Mouse (Mus musculus): ENCODE data around the gene Mogat2. TPM values are rescaled to one million over a fixed set of nuclear protein-coding genes. Genes with fewer than 3 reads are reported as not detected.

Mogat2 gene
- polyA plus RNA-seq, 1 experiment from 2014 or later, result 24.9 TPM

DNA sequence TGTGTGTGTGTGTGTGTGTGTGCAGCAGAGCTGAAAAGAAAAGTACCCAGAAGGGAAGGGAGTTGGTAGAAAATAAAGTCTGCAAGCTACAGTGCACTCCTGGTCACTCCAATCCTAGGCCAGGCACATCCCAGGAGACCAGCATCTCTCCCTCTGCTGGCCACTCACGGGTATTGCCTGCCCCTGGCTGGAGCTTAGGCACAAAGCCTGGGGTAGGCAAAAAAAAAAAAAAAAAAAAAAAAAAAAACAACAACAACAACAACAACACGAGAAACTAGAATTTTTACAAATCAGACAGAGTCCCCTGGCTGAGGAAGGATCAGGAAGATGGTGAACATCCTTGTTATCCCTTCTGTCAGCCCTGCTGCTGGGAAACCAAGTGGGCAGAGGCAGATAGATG, 9.0 kb downstream of the Mogat2 start:
- no peak overlapping the region for H3K4me2 ChIP-seq (ENCODE audit: low read depth, low read length)
- H3K4me3 ChIP-seq (ENCODE audit: low read depth, low read length), result no peak overlapping the region
- no peak overlapping the region for H3K9ac ChIP-seq (ENCODE audit: low read depth, low read length)
- WGBS (ENCODE audit: insufficient replicate concordance), result 0% methylated on average over 2 of the region's 2 CpGs
- H3K27me3 ChIP-seq (ENCODE audit: control insufficient read depth, insufficient read depth, low read depth, low read length), result no peaks in the 10 kb centered on the region
- H3K27ac ChIP-seq (ENCODE audit: low read length), result peak overlapping the region; percentile 21; the same call in 1 of the 2 replicates
- H3K4me1 ChIP-seq (ENCODE audit: control insufficient read depth, low read depth, low read length), result peaks cover 16% of the 10 kb centered on the region
- no peaks in the 10 kb centered on the region for H3K36me3 ChIP-seq (ENCODE audit: control insufficient read depth, insufficient read depth)
- H3K9me3 ChIP-seq (replicated peaks; ENCODE audit: control insufficient read depth, low read length), result no peaks in the 10 kb centered on the region
- peak; percentile 48 for ATAC-seq (ENCODE audit: low read depth)

DNA sequence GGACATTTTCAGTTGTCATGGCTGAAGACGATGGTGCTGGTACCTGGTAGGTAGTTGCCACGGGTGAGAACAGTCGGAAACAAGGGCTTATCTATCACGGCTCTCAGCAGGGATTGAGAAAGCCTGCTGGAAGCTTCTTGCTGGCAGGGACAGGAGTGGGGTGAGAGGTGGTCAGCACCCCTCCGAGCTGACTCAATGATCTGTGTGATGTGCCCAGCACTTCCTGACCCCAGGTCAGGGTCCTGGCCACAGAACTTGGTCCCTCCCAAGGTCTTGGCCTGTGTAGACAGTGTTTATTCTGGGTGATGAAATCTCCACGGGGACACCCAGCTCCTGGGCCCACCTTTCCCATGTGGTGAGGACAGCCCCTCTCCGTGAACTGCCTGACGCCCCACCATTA, 9.6 kb downstream of the Mogat2 start:
- 53% methylated on average over 8 of the region's 8 CpGs for WGBS (ENCODE audit: insufficient replicate concordance)
- Histone ChIP-seq H3K4me3 (ENCODE audit: low read depth, low read length) (no peak overlapping the region), H3K9ac (ENCODE audit: low read depth, low read length) (no peak overlapping the region), H3K4me1 (ENCODE audit: control insufficient read depth, low read depth, low read length) (peaks cover 16% of the 10 kb centered on the region), H3K4me2 (ENCODE audit: low read depth, low read length) (no peak overlapping the region), H3K27me3 (ENCODE audit: control insufficient read depth, insufficient read depth, low read depth, low read length) (no peaks in the 10 kb centered on the region), H3K9me3 (replicated peaks; ENCODE audit: control insufficient read depth, low read length) (no peaks in the 10 kb centered on the region), H3K27ac (ENCODE audit: low read length) (peak overlapping the region; percentile 21), H3K36me3 (ENCODE audit: control insufficient read depth, insufficient read depth) (no peaks in the 10 kb centered on the region)
- ATAC-seq (ENCODE audit: low read depth), result peak; percentile 67

DNA sequence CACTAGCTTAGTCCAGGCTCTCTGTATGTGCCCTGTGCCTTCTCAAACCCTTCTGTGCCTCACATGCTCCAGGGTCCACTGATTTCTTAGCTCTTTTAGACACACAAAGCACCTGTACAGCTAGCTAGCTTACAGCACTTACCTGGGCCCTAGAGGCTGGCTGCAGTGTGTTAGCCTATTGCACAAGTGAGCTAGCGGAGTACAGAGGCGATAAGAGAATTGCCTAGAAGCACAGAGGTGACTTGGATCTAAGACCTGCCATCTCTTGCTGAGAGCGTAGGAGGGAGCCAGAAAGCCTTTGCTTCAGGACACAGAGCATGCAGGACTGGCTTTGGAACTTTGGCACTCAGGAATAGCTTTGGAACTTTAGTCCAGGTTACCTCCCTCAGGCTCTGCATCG, 11.2 kb downstream of the Mogat2 start:
- H3K4me3 ChIP-seq (ENCODE audit: low read depth, low read length), result no peak overlapping the region
- H3K9me3 ChIP-seq (replicated peaks; ENCODE audit: control insufficient read depth, low read length), result no peaks in the 10 kb centered on the region
- WGBS (ENCODE audit: insufficient replicate concordance), result 66% methylated on average over 4 of the region's 4 CpGs
- ATAC-seq (ENCODE audit: low read depth), result no peak; the same call in 1 of the 2 replicates
- no peaks in the 10 kb centered on the region for H3K36me3 ChIP-seq (ENCODE audit: control insufficient read depth, insufficient read depth)
- H3K27ac ChIP-seq (ENCODE audit: low read length), result peak overlapping the region; percentile 10; the same call in 1 of the 2 replicates
- H3K27me3 ChIP-seq (ENCODE audit: control insufficient read depth, insufficient read depth, low read depth, low read length), result no peaks in the 10 kb centered on the region
- no peak overlapping the region for H3K9ac ChIP-seq (ENCODE audit: low read depth, low read length)
- peaks cover 16% of the 10 kb centered on the region for H3K4me1 ChIP-seq (ENCODE audit: control insufficient read depth, low read depth, low read length)
- H3K4me2 ChIP-seq (ENCODE audit: low read depth, low read length), result no peak overlapping the region

- no peak overlapping the region for H3K27ac ChIP-seq (ENCODE audit: low read length)
- no peak overlapping the region for H3K9ac ChIP-seq (ENCODE audit: low read depth, low read length)
- no peak overlapping the region for H3K4me3 ChIP-seq (ENCODE audit: low read depth, low read length)
- no peaks in the 10 kb centered on the region for H3K27me3 ChIP-seq (ENCODE audit: control insufficient read depth, insufficient read depth, low read depth, low read length)
- no peak overlapping the region for H3K4me2 ChIP-seq (ENCODE audit: low read depth, low read length)
- no peaks in the 10 kb centered on the region for H3K9me3 ChIP-seq (replicated peaks; ENCODE audit: control insufficient read depth, low read length)
- no peak for ATAC-seq (ENCODE audit: low read depth)
- no peaks in the 10 kb centered on the region for H3K36me3 ChIP-seq (ENCODE audit: control insufficient read depth, insufficient read depth)
- 69% methylated on average over 10 of the region's 10 CpGs for whole genome bisulfite sequencing (ENCODE audit: insufficient replicate concordance)
- peaks cover 16% of the 10 kb centered on the region for H3K4me1 ChIP-seq (ENCODE audit: control insufficient read depth, low read depth, low read length)
Observed at GRCm38 (mm10) chr7:99226662-99227061, 11.8 kb downstream of the Mogat2 start.

- H3K4me1 ChIP-seq (ENCODE audit: control insufficient read depth, low read depth, low read length), result peaks cover 16% of the 10 kb centered on the region
- peak overlapping the region; percentile 82 for H3K27ac ChIP-seq (ENCODE audit: low read length)
- no peaks in the 10 kb centered on the region for H3K27me3 ChIP-seq (ENCODE audit: control insufficient read depth, insufficient read depth, low read depth, low read length)
- H3K9me3 ChIP-seq (replicated peaks; ENCODE audit: control insufficient read depth, low read length), result no peaks in the 10 kb centered on the region
- no peaks in the 10 kb centered on the region for H3K36me3 ChIP-seq (ENCODE audit: control insufficient read depth, insufficient read depth)
- H3K4me3 ChIP-seq (ENCODE audit: low read depth, low read length), result no peak overlapping the region
- H3K4me2 ChIP-seq (ENCODE audit: low read depth, low read length), result no peak overlapping the region
- no peak overlapping the region for H3K9ac ChIP-seq (ENCODE audit: low read depth, low read length)
- 51% methylated on average over 6 of the region's 6 CpGs for WGBS (ENCODE audit: insufficient replicate concordance)
- ATAC-seq (ENCODE audit: low read depth), result peak; percentile 58
Observed at GRCm38 (mm10) chr7:99225421-99225820, 13.0 kb downstream of the Mogat2 start.

DNA sequence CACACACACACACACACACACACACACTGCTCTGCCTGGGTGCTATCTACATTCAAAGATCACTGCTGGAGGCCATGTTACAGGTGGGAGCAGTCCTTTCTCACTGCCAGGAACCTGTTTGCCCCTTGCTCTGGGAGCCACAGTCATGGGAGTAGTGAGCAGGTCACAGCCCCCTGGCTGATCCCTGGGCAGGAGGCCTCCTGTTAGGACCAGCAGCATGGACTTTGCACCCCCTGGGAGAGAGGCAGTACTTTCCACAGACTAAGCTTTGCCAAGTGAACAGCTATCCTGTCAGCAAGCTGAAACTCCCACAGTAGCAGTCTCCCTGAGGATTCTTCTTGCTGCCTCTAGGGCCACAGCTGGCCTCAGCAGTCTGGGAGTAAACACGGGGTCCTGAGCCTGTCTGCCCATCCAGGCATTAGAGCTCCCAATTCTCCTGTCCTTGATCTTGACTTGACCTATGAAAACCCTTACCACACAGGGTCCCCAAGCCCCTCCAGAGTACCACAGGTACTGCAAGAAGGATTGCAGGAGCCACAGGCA, 13.7 kb downstream of the Mogat2 start:
- Histone ChIP-seq H3K4me3 (ENCODE audit: low read depth, low read length) (no peak overlapping the region), H3K27me3 (ENCODE audit: control insufficient read depth, insufficient read depth, low read depth, low read length) (no peaks in the 10 kb centered on the region), H3K4me1 (ENCODE audit: control insufficient read depth, low read depth, low read length) (peaks cover 16% of the 10 kb centered on the region), H3K9ac (ENCODE audit: low read depth, low read length) (no peak overlapping the region), H3K36me3 (ENCODE audit: control insufficient read depth, insufficient read depth) (no peaks in the 10 kb centered on the region), H3K4me2 (ENCODE audit: low read depth, low read length) (no peak overlapping the region), H3K9me3 (replicated peaks; ENCODE audit: control insufficient read depth, low read length) (no peaks in the 10 kb centered on the region), H3K27ac (ENCODE audit: low read length) (peak overlapping the region; percentile 82)
- ATAC-seq (ENCODE audit: low read depth), result peak; percentile 81
- 40% methylated on average over 1 of the region's 1 CpGs for WGBS (ENCODE audit: insufficient replicate concordance)

- H3K9ac ChIP-seq (ENCODE audit: low read depth, low read length), result no peak overlapping the region
- no peak for ATAC-seq (ENCODE audit: low read depth)
- no peaks in the 10 kb centered on the region for H3K27me3 ChIP-seq (ENCODE audit: control insufficient read depth, insufficient read depth, low read depth, low read length)
- no peaks in the 10 kb centered on the region for H3K9me3 ChIP-seq (replicated peaks; ENCODE audit: control insufficient read depth, low read length)
- H3K4me1 ChIP-seq (ENCODE audit: control insufficient read depth, low read depth, low read length), result peaks cover 16% of the 10 kb centered on the region
- peak overlapping the region; percentile 82 for H3K27ac ChIP-seq (ENCODE audit: low read length)
- no peaks in the 10 kb centered on the region for H3K36me3 ChIP-seq (ENCODE audit: control insufficient read depth, insufficient read depth)
- H3K4me3 ChIP-seq (ENCODE audit: low read depth, low read length), result no peak overlapping the region
- no peak overlapping the region for H3K4me2 ChIP-seq (ENCODE audit: low read depth, low read length)
- WGBS (ENCODE audit: insufficient replicate concordance), result 49% methylated on average over 7 of the region's 7 CpGs
Observed at GRCm38 (mm10) chr7:99224225-99224624, 14.2 kb downstream of the Mogat2 start.

GRCm38 (mm10) chr7:99217338-99218074, 20.9 kb downstream of the Mogat2 start:
- peak; percentile 80 for ATAC-seq (ENCODE audit: low read depth)
- no peak overlapping the region for H3K4me2 ChIP-seq (ENCODE audit: low read depth, low read length)
- no peak overlapping the region for H3K27ac ChIP-seq (ENCODE audit: low read length)
- H3K9me3 ChIP-seq (replicated peaks; ENCODE audit: control insufficient read depth, low read length), result no peaks in the 10 kb centered on the region
- H3K4me1 ChIP-seq (ENCODE audit: control insufficient read depth, low read depth, low read length), result peaks cover 2% of the 10 kb centered on the region
- WGBS (ENCODE audit: insufficient replicate concordance), result 54% methylated on average over 3 of the region's 3 CpGs
- no peaks in the 10 kb centered on the region for H3K27me3 ChIP-seq (ENCODE audit: control insufficient read depth, insufficient read depth, low read depth, low read length)
- no peaks in the 10 kb centered on the region for H3K36me3 ChIP-seq (ENCODE audit: control insufficient read depth, insufficient read depth)
- H3K4me3 ChIP-seq (ENCODE audit: low read depth, low read length), result no peak overlapping the region
- H3K9ac ChIP-seq (ENCODE audit: low read depth, low read length), result no peak overlapping the region

DNA sequence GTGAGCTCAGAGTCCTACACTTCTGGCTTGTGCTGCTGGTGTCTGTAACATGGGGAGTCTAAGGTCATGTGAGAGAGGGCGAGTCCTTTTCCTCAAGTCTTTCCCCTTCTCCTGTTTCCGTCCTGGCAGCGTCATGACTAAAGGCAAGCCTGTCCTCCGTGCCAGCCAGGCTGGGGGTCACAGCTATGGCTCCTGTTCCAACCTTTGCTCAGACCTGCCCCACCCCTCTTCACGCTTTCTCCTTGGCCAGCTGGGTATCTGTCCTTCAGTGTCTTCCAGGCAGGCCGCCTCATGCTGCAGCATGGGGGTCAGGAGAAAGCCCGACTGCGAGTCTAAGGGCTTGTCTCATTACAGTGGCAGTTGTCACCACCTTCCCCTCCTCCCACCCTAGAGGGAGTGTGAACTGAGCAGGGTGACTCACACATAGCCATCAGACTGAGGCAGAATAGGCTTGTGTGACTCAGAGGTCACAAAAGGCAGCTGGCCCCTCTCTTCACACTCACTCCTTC, 23.0 kb downstream of the Mogat2 start:
- Histone ChIP-seq H3K27ac (ENCODE audit: low read length) (no peak overlapping the region), H3K36me3 (ENCODE audit: control insufficient read depth, insufficient read depth) (no peaks in the 10 kb centered on the region), H3K4me3 (ENCODE audit: low read depth, low read length) (no peak overlapping the region), H3K4me1 (ENCODE audit: control insufficient read depth, low read depth, low read length) (peaks cover 2% of the 10 kb centered on the region), H3K9me3 (replicated peaks; ENCODE audit: control insufficient read depth, low read length) (no peaks in the 10 kb centered on the region), H3K4me2 (ENCODE audit: low read depth, low read length) (no peak overlapping the region), H3K9ac (ENCODE audit: low read depth, low read length) (no peak overlapping the region), H3K27me3 (ENCODE audit: control insufficient read depth, insufficient read depth, low read depth, low read length) (no peaks in the 10 kb centered on the region)
- ATAC-seq (ENCODE audit: low read depth), result no peak
- 52% methylated on average over 8 of the region's 8 CpGs for WGBS (ENCODE audit: insufficient replicate concordance)
